Mouse (Mus musculus): ENCODE measurements around the gene Ndufb7.
A peak's percentile ranks its signal among the peaks of the same experiment; 100 is the strongest.
"Not testable (repeated sequence)": the region's sequence is repeated elsewhere in the genome, so short reads cannot be mapped to it uniquely, and the experiment has no call there.

Gene Ndufb7

DNA sequence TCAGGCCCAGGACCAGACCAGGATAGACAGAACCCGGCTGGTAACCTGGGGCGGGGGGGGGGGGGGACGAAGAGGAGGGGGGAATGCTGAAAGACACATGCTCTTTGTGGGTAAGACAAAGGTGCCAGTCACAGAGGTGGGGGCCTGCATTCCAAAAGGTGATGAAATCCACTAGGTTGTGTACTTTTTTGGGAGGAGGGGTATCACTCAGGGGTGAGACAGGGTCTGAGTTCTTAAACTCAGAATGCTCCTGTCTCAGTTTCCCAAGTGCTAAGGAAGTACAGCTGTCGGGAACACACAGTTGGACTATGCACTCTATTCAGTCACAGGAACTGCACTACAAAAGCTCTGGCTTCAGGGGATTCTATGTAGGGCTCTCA, 10.0 kb downstream of the Ndufb7 start:
- DNase-seq (ENCODE audit: low read depth) = no peak

DNA sequence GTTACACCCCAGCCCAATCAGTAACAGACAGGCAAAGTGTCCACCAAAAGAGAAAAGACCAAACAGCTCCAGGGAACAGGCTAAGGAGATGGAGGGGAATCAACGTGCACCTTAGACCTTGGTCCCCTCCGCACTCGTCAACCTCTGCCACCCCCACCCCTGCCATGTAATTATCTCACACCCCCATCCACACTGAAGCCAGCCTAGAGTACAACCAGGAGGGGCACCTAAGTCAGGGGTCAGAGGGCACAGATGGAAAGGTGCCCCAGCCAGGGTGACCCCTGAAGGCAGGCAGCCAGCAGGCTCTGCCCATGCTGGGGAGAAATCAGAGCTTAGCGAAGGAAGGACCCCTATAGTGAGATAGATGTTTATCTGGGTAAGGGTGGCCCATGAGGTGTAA, 10.4 kb downstream of the Ndufb7 start:
- no peak for DNase-seq (ENCODE audit: low read depth)

DNA sequence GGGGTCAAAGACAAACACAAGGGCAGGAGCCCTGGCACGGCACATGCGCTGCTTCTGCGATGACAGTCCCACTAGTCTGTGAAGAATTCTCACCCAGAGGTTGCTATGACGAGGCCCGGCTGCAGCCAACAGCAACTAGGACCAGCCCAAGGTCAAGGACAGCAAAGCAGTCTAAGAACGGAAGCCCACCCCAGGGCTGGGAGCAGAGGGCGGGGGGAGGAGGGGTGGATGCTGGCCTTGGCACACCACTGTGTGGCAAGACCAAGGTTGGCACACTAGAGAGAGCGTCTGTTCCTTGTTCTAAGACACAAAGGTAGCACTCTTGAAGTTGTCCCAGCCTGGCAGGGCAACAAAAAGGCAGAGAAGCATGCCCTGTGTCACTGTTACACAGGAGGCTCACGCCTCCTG, 10.9 kb downstream of the Ndufb7 start:
- peak; percentile 86 for DNase-seq (ENCODE audit: low read depth)

DNA sequence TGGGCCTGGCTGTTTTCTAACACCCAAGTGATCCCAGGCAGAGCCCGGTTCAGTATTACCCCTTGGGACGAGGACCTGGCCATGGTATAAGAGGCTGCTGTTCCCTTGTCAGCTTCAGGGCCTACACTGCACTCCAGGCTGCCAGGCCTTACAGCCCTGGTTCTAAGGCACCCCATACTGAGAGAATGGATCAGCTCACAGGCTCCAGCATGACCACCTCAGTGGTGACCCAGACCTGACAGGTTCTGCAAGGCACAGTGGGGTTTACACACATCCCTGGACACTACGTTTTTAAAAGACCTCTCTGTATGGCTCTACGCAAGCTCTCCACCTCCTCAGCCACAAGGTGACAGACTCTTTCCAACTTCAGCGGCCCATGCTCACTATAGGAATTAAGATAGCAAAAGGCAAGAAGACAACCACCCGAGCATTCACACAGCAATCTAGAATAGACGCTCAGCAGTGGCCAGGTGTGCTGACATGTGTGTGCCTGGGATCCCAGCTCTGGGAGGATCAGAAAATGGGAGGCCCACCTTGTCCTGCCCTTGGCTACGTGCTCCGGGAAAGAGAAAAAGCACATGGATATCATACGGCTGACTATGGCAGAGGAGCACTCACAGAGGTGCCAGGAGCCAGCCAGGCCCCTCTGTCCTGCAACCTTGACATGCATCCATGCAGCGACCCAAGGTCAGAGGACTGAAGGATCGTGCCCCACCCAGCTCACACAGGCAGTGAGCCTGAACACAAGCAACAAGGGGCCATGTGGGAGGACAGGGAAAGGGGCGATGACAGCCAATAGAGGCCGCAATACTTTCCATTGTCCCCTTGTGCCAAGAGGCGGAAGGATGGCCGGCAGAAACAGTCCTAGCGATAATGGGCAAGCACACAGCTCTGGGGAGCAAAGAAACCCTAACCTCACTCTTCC, 11.9 kb downstream of the Ndufb7 start:
- no peak for DNase-seq (ENCODE audit: low read depth)

DNA sequence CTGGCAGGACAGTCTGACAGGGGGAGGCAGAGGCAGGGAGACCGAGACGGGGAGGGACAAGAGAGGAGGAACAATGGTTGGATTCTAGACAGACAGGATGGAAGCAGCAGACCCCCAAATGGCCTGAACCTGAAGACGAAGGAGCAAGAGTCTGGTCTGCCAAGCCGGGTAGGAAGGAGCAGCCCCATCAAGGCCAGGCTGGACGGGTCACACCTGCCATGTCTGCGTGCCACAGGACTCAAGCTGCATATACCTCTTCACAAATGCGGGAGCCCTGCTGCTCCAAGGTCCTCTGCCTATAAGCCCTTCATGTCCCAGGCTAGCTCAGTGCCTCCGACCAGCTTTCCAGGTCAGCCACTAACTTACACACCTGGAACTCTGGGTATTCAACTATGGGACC, 13.2 kb downstream of the Ndufb7 start:
- no peak for DNase-seq (ENCODE audit: low read depth)

DNA sequence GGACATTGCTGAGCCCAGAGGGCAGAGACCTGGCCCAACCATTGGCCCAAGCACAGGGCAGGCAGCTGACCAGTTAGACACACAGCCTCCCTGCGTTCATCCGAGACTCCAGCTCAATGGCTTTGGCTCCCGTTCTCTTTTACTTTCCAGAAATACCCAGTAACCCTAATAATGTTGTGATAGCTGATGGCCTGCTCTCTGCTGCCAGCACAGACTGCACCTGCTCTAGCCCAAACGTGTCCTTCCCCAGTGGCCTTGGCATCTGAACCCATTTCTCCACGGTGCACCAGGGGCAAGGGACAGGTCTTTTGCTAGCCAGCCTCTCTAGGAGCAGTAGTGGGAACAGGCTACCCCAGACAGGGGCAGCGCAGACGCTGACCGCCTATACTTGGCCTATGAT, 14.4 kb downstream of the Ndufb7 start:
- no peak for DNase-seq (ENCODE audit: low read depth)

DNA sequence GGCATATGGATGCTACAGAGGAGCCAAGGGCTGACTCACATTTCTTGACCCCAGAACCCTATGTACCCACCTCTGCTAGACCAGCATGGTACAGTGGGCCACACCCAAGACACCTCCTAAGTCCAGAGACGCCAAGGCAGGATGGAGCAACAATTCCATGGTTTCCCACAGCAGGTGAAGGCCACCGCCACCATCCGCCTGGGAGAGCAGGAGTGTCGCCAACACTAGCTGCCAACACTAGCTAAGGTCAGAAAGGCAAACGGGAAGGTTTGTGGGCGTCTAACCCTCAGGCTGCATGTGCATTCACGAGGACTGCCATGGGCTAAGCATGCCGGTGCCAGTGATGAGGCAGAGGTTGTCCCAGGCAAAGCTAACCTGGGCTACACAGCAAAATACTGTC, 15.8 kb downstream of the Ndufb7 start:
- no peak for DNase-seq (ENCODE audit: low read depth)

DNA sequence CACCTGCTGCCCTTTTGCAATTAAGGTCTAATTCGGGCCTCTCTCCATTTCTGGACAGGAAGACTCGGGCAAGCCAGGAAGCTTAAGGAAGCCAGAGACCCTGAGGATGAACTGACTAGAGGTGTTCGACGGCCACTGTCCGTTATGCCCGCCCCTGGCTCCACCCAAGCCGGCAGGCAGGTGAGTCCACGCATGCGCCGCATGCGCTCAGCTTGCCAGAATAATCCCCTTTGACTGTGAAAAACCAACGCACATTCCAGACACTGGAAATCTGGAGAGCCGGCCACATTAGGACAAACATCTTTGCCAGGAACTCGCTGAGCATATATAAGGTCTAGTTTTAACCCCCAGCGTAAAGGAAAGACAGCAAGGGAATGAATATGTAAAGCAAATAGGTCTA, 16.8 kb downstream of the Ndufb7 start:
- DNase-seq (ENCODE audit: low read depth) = no peak

DNA sequence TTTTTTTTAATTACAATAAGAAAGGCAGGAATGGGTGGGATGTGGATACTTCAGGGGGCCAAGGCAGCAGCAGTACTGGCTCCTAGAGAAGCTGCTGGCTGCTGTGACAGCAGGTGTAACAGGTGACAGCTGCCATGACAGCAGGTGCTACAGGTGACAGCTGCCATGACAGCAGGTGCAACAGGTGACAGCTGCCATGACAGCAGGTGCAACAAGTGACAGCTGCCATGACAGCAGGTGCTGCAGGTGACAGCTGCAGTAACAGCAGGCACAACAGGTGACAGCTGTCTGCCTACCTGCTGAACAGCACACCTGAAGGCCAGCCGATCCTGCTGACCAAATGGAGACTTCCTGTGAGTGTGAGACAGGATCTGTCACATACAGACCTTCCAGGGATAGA, 18.3 kb downstream of the Ndufb7 start:
- DNase-seq (ENCODE audit: low read depth) = no peak

DNA sequence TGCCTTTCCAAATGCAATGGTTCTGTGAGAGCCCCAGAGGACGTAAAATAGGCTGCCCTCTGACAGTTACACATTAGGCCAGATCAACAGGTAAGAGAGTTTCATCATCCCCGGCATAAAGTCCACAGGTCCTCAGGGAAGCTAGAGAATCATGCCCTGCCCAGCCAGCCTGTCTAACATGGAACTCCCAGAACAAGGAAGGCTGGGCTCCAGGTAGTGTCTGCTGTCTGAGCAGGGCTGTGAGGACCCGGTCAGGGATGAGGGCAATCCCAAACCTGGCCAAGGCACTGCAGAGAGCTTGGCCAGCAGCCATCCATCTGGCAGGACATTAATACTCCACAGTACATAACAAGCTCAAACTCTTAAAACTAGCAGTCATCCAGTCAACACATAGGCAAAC, 18.9 kb downstream of the Ndufb7 start:
- DNase-seq (ENCODE audit: low read depth) = no peak

DNA sequence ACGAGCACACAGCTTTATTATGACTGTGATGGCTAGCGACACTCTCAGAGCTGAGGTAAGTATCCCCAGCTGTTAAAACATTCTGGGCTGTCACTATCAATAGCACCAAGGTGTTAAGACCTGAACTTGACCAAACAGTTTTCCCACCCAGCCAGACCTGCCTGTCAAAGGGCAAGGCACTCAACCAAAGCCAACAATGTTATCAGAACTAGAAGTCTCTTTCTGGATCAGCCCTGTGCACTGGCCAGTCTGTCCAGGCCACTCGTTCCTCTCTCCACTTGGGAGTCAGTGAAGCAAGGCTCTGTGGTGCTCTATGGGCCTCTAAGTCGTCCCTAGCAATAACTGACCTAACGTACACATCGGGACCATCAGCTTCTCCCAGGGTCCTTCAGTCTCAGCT, 21.2 kb downstream of the Ndufb7 start:
- DNase-seq (ENCODE audit: low read depth) = no peak

DNA sequence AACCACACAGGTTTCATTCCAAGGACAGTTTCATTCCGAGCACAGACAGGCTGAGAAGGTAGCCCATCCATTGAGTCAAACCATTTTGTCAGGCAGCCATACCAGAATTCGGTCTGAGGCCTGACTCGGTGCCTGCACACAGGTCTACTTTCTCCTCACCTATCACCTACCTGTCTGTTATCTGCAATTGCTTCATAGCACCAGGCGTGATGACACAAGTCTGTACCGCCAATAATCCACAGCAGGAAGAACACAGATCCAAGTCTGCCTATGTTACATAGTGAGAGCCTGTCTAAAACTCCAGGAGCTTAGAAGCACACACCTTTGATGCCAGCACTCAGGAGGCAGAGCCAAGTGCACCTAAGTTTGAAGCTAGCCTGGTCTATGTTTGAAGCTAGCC, 22.4 kb downstream of the Ndufb7 start:
- DNase-seq (ENCODE audit: low read depth) = no peak

DNA sequence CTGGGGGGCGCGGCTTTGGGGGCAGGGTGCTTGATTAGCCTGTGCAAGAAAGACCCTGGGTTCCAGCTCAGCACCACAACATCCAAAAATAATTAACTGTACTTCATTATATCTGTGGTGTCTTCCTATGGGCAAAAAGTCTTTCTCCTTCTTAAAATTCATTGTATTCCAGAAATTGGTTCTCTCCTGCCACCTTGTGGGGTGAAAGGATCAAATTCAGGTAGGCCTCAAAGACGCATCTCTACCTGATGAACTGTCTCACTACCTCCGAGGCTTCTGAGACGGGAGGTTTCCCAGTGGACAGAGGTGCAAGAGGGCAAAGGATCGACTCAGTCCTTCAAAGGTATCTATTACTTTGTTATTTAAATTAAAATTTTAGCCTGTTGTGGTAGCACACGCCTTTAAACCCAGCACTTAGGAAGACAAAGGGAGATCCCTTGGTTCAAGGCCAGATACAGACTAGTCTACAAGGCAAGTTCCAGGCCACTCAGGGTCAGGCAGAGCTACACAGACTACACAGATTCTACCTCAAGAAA, 24.1 kb downstream of the Ndufb7 start:
- peak; percentile 48 for DNase-seq (ENCODE audit: low read depth)

DNA sequence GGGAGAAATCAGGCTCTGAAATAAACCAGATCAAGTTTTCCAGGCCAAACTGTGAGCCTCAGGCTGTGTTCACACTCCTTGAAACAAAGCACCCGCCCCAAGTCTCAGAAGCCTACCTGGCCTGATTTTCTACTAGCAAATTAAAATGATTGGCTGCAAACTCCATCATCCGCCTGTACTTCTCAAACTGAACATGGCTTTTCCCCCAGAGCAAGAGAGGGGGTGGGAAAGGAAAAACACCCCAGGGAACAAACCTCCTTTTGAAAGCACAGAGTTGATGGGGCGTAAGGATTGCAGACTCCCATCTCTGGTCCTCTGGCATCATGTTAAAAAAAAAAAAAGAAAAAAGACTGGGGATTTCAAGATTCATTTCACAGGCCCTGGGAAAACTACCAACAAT, 26.2 kb downstream of the Ndufb7 start:
- no peak for DNase-seq (ENCODE audit: low read depth)

DNA sequence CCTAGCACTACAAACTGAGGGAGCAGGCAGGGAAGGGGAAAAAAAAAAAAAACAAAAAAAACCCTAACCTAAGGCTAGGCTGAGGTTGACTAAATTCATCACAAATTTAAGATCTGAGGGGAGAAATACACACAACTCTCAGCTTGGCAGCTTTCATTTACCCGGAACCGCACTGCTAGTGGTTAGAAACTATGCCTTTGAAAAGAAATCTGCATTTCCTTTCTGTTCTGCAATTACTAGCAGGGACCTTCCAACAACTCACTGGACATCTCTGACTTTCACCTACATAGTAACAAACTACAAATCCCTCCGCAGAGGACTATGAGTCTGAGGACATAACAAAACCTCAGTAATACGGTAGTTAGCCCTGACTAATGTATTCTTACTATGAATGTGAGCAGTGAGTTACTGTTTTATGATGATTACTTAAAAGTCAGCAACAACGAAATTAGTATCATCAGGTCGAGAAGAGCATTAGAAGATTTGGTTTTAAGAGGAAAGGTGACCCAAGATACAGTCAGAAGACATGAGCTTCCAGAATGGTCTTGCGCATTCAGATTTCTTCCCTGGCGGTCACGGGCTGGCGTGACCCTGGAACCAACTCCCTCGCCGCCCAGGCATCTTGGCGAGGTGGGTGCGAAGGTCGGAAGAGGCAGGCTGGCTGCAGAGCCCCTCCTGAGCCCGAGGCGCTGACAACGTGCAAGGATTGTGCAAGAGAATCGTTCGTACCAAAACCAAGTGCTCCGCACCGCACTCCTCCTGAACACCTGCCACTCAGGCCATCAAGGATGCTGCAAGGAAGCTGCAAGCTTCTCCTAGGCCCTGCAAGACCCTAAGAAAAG, 27.1 kb downstream of the Ndufb7 start:
- peak; percentile 57 for DNase-seq (ENCODE audit: low read depth)

DNA sequence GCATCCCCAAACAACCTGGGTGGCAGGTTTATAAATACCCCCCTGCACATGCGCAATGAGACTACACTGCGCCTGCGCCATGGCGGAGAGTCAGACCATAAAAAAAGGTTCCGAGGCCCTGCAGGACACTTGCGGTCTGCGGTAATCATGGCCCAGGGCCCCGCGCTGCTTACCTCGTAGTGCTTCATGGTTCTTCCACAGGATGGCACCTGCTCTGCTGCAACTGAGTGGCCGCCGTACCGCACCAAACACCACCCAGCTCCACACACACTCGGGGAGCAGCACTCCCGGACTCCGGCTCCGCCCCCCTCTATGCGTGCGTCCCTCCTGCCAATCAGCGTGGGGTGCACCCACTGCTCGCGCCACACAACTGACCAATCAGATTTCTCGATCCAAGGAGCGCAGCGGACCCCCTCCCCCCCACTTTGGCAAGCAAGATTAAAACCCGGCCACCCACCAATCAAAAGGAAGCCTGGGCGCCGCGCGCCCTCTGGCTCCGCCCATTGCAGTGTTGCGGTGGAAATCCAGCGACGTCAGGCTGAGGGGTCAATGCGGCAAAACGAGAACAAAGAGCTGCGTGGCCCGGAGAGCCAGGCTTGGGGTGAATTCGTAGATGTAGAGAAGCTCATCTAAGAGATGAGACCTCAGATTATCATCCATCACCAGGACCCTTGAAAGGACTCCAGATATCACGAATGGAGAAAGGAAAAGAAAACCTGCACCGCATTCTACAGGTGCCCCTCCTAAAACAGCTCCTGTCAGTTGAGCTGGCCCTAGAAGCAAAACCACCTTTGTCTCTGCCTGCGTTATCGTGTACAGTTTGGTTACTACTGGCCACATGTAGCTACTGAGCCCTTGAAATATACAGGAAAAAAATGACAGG, 27.9 kb downstream of the Ndufb7 start:
- DNase-seq (ENCODE audit: low read depth) = peak; percentile 99

DNA sequence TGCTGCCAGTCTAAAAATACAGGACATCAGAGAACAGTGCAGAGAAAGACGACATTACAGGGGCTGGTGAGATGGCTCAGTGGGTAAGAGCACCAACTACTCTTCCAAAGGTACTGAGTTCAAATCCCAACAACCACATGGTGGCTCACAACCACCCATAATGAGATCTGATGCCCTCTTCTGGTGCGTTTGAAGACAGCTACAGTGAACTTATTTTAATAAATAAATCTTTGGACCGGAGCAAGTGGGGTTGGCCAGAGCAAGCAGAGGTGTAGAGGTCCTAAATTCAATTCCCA, 28.5 kb downstream of the Ndufb7 start:
- DNase-seq (ENCODE audit: low read depth) = not testable (repeated sequence)

DNA sequence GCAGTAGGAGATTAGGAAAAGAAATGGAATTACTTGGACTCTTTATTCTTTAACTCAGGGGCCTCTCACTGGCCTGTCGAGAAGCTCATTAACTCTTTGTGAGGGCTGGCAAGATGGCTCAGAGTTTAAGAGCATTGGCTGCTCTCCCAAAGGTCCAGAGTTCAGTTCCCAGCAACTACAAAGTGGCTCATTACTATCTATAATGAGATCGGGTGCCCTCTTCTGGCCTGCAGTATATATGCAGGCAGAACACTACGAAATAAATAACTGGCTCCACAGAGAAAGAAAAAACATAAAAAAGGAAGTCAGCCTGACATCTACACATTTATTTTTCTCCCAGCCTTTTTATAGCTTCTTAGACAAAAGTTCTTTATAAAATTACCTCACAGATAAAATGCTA, 29.9 kb downstream of the Ndufb7 start:
- DNase-seq (ENCODE audit: low read depth) = peak; percentile 68

DNA sequence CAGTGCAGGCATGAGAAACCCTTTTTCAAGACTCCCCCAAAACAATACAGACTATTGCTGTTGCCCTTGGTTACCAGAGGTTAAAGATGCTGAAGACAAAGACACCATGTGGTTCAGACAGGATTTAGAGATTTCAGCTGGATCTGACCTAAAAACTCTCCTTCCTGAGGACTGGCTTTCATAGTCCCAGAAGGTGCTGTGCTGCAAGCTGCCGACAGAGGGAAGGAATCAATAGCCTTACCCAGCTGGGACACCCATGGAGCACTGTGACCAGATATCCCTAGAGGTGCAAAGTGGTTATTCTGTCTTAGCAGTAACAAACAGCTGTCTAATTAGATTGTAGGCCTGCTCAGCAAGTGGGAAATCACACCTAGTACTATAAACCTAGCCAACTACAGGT, 31.7 kb downstream of the Ndufb7 start:
- no peak for DNase-seq (ENCODE audit: low read depth)

DNA sequence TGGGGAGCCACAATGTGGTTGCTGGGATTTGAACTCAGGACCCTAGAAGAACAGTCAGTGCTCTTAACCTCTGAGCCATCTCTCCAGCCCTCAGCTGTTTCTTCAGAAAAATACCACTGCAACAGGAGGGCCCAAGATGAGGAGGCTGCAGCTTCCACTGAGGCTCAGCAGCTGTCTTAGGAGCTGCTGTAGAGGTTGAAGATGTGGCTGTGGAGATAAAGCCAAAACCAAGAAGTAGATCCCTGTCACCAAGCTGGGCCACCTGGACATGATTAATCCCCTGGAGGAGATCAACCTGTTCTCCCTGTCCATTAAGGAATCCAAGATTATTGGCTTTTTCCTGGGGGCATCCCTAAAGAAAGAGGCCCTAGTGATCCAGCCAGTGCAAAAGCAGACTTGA, 33.3 kb downstream of the Ndufb7 start:
- no peak for DNase-seq (ENCODE audit: low read depth)

DNA sequence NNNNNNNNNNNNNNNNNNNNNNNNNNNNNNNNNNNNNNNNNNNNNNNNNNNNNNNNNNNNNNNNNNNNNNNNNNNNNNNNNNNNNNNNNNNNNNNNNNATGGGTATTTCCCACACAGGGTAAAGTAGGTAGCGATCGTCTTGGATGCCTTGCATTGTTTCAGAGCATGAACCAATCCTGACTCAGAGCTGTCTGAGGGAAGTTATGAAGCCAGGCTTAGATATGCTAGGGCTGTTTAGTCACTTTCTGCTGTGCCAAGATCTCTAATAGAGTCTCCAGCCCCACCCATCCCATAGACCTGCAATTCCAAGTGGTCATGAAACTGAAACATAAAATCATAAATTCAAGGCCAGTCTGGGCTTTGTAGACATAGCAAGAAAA, 36.2 kb downstream of the Ndufb7 start:
- no peak for DNase-seq (ENCODE audit: low read depth)

DNA sequence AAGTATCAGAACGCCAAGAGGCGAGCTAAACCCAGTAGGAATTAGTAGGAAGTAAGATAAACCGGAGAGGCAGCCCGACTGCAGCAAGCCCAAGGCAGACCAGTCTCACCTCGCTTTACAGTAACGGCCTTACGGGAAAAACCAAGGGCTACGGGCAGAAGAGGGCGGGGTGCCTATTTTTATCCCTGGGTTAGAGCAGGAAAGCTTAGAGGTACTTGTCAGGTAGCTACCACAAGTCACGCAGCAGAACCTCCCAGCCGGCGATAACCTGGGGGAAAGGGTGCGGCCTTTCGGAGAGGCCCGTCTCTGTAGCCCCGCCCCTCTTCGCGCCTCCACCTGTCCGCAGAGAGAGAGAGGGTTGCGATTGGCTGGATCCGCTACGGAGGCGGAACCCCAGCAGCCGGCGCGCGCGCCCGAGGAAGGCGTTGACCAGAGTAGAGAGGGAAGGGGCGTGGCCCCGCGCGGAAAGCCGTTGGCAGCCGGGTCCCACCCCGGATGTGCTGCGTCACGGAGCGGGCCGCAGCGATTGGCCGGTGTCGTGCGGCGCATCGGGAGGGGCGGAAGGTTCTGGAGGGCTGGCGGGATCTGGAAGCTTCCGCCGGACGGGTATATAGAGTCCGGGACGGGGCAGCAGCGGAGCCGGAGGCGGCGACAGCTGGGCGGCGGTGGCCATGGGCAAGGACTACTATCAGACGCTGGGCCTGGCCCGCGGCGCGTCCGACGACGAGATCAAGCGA, 41.4 kb downstream of the Ndufb7 start, which contains the start of the genes Tecr and Dnajb1:
Gene Tecr (minus strand): TSS at position 311 of the 737 bp plus-strand sequence.
Gene Dnajb1 (plus strand): TSS at position 533 of the 737 bp plus-strand sequence.
- peak; percentile 99 for DNase-seq (ENCODE audit: low read depth)

Measured in 416B (cell line).